Mouse (Mus musculus): Measurements from ENCODE around the gene Gm20388.
"Not testable (repeated sequence)": the region's sequence is repeated elsewhere in the genome, so short reads cannot be mapped to it uniquely, and the experiment has no call there.

The Gm20388 gene

GRCm38 (mm10) chr8:123071176-123071575 is 3160.5 kb downstream of the Gm20388 start:
- no peak for DNase-seq (ENCODE audit: low spot score in 2 of 2)

- DNase-seq (ENCODE audit: low spot score in 2 of 2) = no peak
Observed at GRCm38 (mm10) chr8:123077213-123077612, 3166.6 kb downstream of the Gm20388 start.

GRCm38 (mm10) chr8:123082993-123083392 is 3172.4 kb downstream of the Gm20388 start:
- DNase-seq (ENCODE audit: low spot score in 2 of 2) = no peak

- peak; percentile 47 to 55 for DNase-seq (ENCODE audit: low spot score in 2 of 2)
Observed at GRCm38 (mm10) chr8:123083610-123084009, 3173.0 kb downstream of the Gm20388 start.

GRCm38 (mm10) chr8:123087289-123087688 is 3176.6 kb downstream of the Gm20388 start:
- no peak for DNase-seq (ENCODE audit: low spot score in 2 of 2)

- no peak for DNase-seq (ENCODE audit: low spot score in 2 of 2)
Observed at GRCm38 (mm10) chr8:123097216-123097615, 3186.6 kb downstream of the Gm20388 start.

GRCm38 (mm10) chr8:123097786-123098584 is 3187.3 kb downstream of the Gm20388 start:
- DNase-seq (ENCODE audit: low spot score in 2 of 2) = peak in 1 of 2 experiments; percentile 24

- DNase-seq (ENCODE audit: low spot score in 2 of 2) = no peak
Observed at GRCm38 (mm10) chr8:123100288-123100687, 3189.6 kb downstream of the Gm20388 start.

- no peak for DNase-seq (ENCODE audit: low spot score in 2 of 2)
Observed at GRCm38 (mm10) chr8:123101244-123101643, 3190.6 kb downstream of the Gm20388 start.

- peak; percentile 91 to 98 for DNase-seq (ENCODE audit: low spot score in 2 of 2)
Observed at GRCm38 (mm10) chr8:123101735-123102685, 3191.4 kb downstream of the Gm20388 start, which contains the start of gene Rpl13. TSS of gene Rpl13 (plus strand) at chr8:123102350.

GRCm38 (mm10) chr8:123102855-123103254 is 3192.2 kb downstream of the Gm20388 start:
- not testable (repeated sequence) for DNase-seq (ENCODE audit: low spot score in 2 of 2)

- DNase-seq (ENCODE audit: low spot score in 2 of 2) = no peak
Observed at GRCm38 (mm10) chr8:123103285-123103684, 3192.6 kb downstream of the Gm20388 start.

- DNase-seq (ENCODE audit: low spot score in 2 of 2) = no peak
Observed at GRCm38 (mm10) chr8:123104046-123104767, 3193.6 kb downstream of the Gm20388 start.

- DNase-seq (ENCODE audit: low spot score in 2 of 2) = no peak
Observed at GRCm38 (mm10) chr8:123105553-123106326, 3195.1 kb downstream of the Gm20388 start.

- DNase-seq (ENCODE audit: low spot score in 2 of 2) = no peak
Observed at GRCm38 (mm10) chr8:123106531-123106930, 3195.9 kb downstream of the Gm20388 start.

GRCm38 (mm10) chr8:123108010-123108409 is 3197.4 kb downstream of the Gm20388 start:
- DNase-seq (ENCODE audit: low spot score in 2 of 2) = no peak

GRCm38 (mm10) chr8:123108953-123109352 is 3198.3 kb downstream of the Gm20388 start:
- DNase-seq (ENCODE audit: low spot score in 2 of 2) = no peak

GRCm38 (mm10) chr8:123110649-123111048 is 3200.0 kb downstream of the Gm20388 start:
- DNase-seq (ENCODE audit: low spot score in 2 of 2) = no peak

- no peak for DNase-seq (ENCODE audit: low spot score in 2 of 2)
Observed at GRCm38 (mm10) chr8:123112892-123113291, 3202.3 kb downstream of the Gm20388 start.

- no peak for DNase-seq (ENCODE audit: low spot score in 2 of 2)
Observed at GRCm38 (mm10) chr8:123113908-123114469, 3203.3 kb downstream of the Gm20388 start.

GRCm38 (mm10) chr8:123114644-123115043 is 3204.0 kb downstream of the Gm20388 start:
- DNase-seq (ENCODE audit: low spot score in 2 of 2) = no peak

Measured in left cerebral cortex, adult 9 months (tissue).